Mouse (Mus musculus) limb, embryonic 14.5 days (tissue): Measurements from ENCODE around the gene Psmb3. TPM values are rescaled to one million over a fixed set of nuclear protein-coding genes. Genes with fewer than 3 reads are reported as not detected.
A peak's percentile ranks its signal among the peaks of the same experiment; 100 is the strongest.
"Not testable (repeated sequence)": the region's sequence is repeated elsewhere in the genome, so short reads cannot be mapped to it uniquely, and the experiment has no call there.

ENCODE experiments used
- ATAC-seq: fragments of 200-750 bp; cut with Nextera tagmentation; 2 replicates; pipeline ENCODE4 v1.8.0; 2017; ENCODE audit warnings: low read depth, moderate number of reproducible peaks, moderate TSS enrichment; ENCODE audit not compliant: low FRiP score
- DNase-seq: peaks from one replicate; pipeline ENCODE4 v3.0.0-alpha.2; 2015; ENCODE audit warnings: low spot score
- H3K27ac ChIP-seq: fragments of 300-500 bp; sonication (generic); replicated peaks from 2 replicates; pipeline ENCODE4 v1.5.1; 2014; ENCODE audit warnings: low read depth, mild to moderate bottlenecking, low read length, moderate library complexity, mixed read lengths
- H3K27me3 ChIP-seq: fragments of 300-500 bp; sonication (generic); 2 replicates; pipeline ENCODE4 v1.6.1; 2014; ENCODE audit warnings: low read length, mixed read lengths; ENCODE audit not compliant: control insufficient read depth, insufficient read depth
- H3K36me3 ChIP-seq: fragments of 300-500 bp; sonication (generic); 2 replicates; pipeline ENCODE4 v1.6.1; 2014; ENCODE audit warnings: mild to moderate bottlenecking, low read length, moderate library complexity, mixed read lengths; ENCODE audit not compliant: control insufficient read depth, insufficient read depth
- H3K4me1 ChIP-seq: fragments of 300-500 bp; sonication (generic); 2 replicates; pipeline ENCODE4 v1.6.1; 2014; ENCODE audit warnings: antibody characterized with exemption, low read length, mixed read lengths; ENCODE audit not compliant: control insufficient read depth, insufficient read depth
- H3K4me2 ChIP-seq: fragments of 300-500 bp; sonication (generic); replicated peaks from 2 replicates; pipeline ENCODE4 v1.6.1; 2014; ENCODE audit warnings: low read depth, mild to moderate bottlenecking, low read length, moderate library complexity; ENCODE audit not compliant: severe bottlenecking
- H3K4me3 ChIP-seq: fragments of 300-500 bp; sonication (generic); replicated peaks from 2 replicates; pipeline ENCODE4 v1.5.1; 2014; ENCODE audit warnings: low read length
- H3K9ac ChIP-seq: fragments of 300-500 bp; sonication (generic); 2 replicates; pipeline ENCODE4 v1.6.1; 2014; ENCODE audit warnings: mild to moderate bottlenecking, low read depth, low read length, moderate library complexity; ENCODE audit not compliant: severe bottlenecking
- H3K9me3 ChIP-seq: fragments of 300-500 bp; sonication (generic); 2 replicates; pipeline ENCODE4 v1.6.1; 2016; ENCODE audit warnings: low read length; ENCODE audit not compliant: control insufficient read depth
- POLR2A ChIP-seq: fragments of 200-500 bp; IDR thresholded peaks from 2 replicates; pipeline ENCODE4 v1.8.0; 2012; ENCODE audit warnings: inconsistent platforms, mild to moderate bottlenecking, moderate library complexity, borderline replicate concordance; ENCODE audit not compliant: insufficient read depth, insufficient read length; ENCODE audit errors: extremely low read depth
- WGBS: fragments of 180-500 bp; shearing (Covaris S2); extraction: QIAGEN DNeasy Blood & Tissue Kit; methylation state at CpG from one replicate; pipeline ENCODE4 v1.1.7; 2014; 5-methylcytosine and 5-hydroxymethylcytosine counted together
- polyA plus RNA-seq, 2 experiments: library from polyadenylated mRNA; depleted of rRNA in 1 of 2; stranded (reverse) in 1 of 2; unstranded in 1 of 2; fragments of >200 nt; fragmentation: Nextera tagmentation in 1 of 2; extraction: Ambion mirVana in 1 of 2; gene quantifications; 2 replicates each; pipeline versions ENCODE4 v1.2.1 to v1.2.3; 2012 to 2014

Psmb3 gene
- polyA plus RNA-seq, 2 experiments: 368 to 508 TPM

DNA sequence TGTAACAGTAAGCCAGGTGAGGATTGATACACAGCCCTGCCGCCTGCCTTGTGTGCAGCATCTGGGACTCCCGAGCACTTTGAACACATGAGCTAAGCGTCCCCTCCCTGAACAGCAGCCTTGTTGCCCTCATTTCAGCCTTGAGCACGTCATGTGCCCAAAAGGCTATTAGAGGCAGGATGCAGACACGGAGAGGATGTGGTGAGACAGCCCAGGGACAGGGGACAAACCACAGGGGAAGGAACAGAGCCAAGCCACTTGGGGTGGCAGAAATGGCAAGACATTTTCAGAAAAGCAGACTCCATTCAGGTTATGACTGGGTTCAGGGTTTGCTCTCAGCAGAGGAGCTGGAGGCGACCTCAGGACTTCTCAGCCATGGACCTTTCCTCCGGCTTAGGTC lies 25.1 kb downstream of the Psmb3 start:
- Histone ChIP-seq H3K27me3 (no peaks in the 10 kb centered on the region), H3K27ac (no peak overlapping the region), H3K4me2 (no peak overlapping the region), H3K9ac (no peak overlapping the region), H3K36me3 (peaks cover 84% of the 10 kb centered on the region), H3K4me1 (no peaks in the 10 kb centered on the region), H3K4me3 (no peak overlapping the region), H3K9me3 (no peaks in the 10 kb centered on the region)
- no peak for ATAC-seq
- 51% methylated on average over 7 of the region's 7 CpGs for WGBS
- TF ChIP-seq POLR2A: no peak
- no peak for DNase-seq

DNA sequence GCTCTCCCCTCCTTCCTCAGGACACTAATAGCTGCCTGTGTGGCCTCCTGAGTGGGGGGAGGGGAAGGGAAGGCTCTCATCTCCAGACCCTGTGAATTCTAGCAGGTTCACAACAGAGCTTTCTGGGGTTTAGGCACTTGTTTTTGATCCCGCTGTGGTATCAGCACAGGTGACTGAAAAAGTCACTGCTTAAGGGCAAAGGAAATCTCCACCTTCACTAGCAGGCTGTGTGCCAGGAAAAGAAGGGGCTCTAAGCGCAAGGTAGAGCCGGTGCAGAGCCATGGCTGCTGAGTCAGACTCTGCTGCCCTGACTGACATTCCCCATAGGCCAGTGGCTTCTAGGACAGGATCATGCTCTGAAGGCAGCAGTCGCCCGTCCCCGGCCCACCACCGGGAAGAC lies 25.5 kb downstream of the Psmb3 start:
- Histone ChIP-seq H3K4me1 (0 out of 2 replicates have a peak, but pooled peaks cover 2% of the 10 kb centered on the region), H3K36me3 (peaks cover 79% of the 10 kb centered on the region), H3K9me3 (no peaks in the 10 kb centered on the region), H3K4me2 (no peak overlapping the region), H3K9ac (no peak overlapping the region), H3K27ac (no peak overlapping the region), H3K4me3 (no peak overlapping the region), H3K27me3 (no peaks in the 10 kb centered on the region)
- no peak for ATAC-seq
- TF ChIP-seq POLR2A: no peak
- 58% methylated on average over 7 of the region's 7 CpGs for WGBS
- no peak for DNase-seq

DNA sequence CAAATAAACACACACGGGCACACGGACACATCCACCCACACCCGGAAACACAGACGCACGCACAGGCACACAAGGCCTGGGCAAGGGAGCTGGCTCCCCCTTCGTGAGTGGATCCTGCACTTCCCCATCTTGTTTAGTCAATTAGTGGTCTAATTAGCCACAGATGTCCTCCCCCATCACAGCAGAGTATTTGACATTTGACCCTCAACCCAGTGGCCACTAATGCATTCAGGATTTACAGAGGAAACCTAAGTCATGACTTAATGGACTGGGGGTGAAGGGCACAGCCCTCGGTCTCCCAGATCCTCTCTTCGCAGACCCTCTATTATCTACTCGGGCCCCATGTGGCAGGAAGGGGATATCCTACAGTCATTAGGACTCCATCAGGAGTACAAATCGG lies 30.5 kb downstream of the Psmb3 start:
- H3K4me2 ChIP-seq: no peak overlapping the region
- WGBS: 17% methylated on average over 10 of the region's 10 CpGs
- DNase-seq (no peak), ATAC-seq (no peak)
- H3K9me3 ChIP-seq: no peaks in the 10 kb centered on the region
- no peak overlapping the region for H3K4me3 ChIP-seq
- H3K36me3 ChIP-seq: peaks cover 32% of the 10 kb centered on the region
- H3K27me3 ChIP-seq: no peaks in the 10 kb centered on the region
- H3K27ac ChIP-seq: no peak overlapping the region
- H3K4me1 ChIP-seq: peaks cover 6% of the 10 kb centered on the region; the same call in 1 of the 2 replicates
- TF ChIP-seq POLR2A: no peak
- no peak overlapping the region for H3K9ac ChIP-seq

DNA sequence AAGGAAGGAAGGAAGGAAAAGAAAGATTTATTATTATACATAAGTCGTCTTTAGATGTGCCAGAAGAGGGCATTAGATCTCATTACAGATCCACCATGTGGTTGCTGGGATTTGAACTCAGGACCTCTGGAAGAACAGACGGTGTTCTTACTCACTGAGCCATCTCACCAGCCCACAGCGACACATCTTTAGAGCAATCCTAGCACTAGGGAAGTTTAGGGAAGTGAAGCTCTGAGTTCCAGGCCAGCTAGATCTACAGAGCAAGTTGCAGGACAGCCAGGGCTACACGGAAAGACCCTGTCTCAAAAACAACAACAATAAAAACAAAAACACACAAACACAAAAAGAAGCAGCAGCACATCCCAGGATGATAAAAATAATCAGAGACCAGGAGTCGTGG lies 31.6 kb downstream of the Psmb3 start:
- H3K4me1 ChIP-seq, H3K4me3 ChIP-seq, H3K9ac ChIP-seq, ATAC-seq, DNase-seq, H3K4me2 ChIP-seq, H3K27ac ChIP-seq, H3K9me3 ChIP-seq, H3K27me3 ChIP-seq: not testable (repeated sequence)
- 84% methylated on average over 5 of the region's 5 CpGs for WGBS
- H3K36me3 ChIP-seq: peaks cover 21% of the 10 kb centered on the region

DNA sequence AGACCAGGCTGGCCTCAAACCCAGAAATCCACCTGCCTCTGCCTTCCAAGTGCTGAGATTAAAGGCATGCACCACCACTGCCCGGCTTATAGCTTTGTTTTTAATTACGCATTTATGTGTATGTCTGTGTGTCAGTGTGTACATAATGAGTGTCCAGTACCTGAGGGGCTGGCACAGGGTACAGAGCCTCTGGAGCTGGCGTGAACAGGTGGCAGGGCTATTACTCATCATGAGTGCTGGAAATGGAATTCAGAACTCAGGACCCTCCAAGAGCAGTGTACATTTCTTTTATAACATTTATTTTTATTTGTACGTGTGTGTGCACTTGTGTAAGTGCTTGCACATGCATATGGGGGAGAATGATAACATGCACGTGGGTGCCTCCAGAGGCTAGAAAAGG lies 33.4 kb downstream of the Psmb3 start:
- ATAC-seq: no peak
- Histone ChIP-seq H3K36me3 (peaks cover 6% of the 10 kb centered on the region), H3K4me1 (peaks cover 6% of the 10 kb centered on the region; the same call in 1 of the 2 replicates), H3K27ac (no peak overlapping the region), H3K9me3 (no peaks in the 10 kb centered on the region), H3K27me3 (no peaks in the 10 kb centered on the region), H3K9ac (no peak overlapping the region), H3K4me2 (no peak overlapping the region), H3K4me3 (no peak overlapping the region)
- no peak for DNase-seq
- 85% methylated on average over 5 of the region's 5 CpGs for WGBS
- no peak for TF ChIP-seq POLR2A

DNA sequence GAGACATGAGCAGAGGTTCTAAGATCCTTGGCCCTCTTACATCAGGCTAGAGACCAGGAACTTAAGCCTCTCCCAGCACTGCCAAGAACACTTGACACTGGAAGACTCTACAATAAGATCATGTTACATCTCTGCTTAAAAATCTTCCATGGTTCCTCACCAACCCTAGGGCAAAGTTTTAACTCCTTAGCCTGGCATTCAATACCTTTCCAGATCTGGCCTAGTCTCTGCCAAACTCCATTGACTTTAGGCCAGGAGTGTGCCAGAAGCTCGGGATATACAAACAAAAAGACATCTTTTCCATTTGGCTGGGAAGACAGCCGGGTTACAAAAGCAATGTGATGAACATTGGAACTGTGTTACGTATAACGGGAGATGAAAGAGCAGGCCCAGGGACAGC lies 34.4 kb downstream of the Psmb3 start:
- 69% methylated on average over 4 of the region's 4 CpGs for WGBS
- Histone ChIP-seq H3K4me2 (no peak overlapping the region), H3K4me3 (no peak overlapping the region), H3K27ac (0 out of 2 replicates have a peak overlapping the region, but pooled peaks have one; percentile 33), H3K9ac (no peak overlapping the region), H3K4me1 (peaks cover 9% of the 10 kb centered on the region), H3K27me3 (no peaks in the 10 kb centered on the region), H3K9me3 (no peaks in the 10 kb centered on the region), H3K36me3 (no peaks in the 10 kb centered on the region; the same call in 1 of the 2 replicates)
- ATAC-seq (no peak), DNase-seq (no peak)
- no peak for TF ChIP-seq POLR2A
